Mouse (Mus musculus) megakaryocyte, embryonic 14.5 days (primary cell): ENCODE results near the gene Ccnb1. TPM values are rescaled to one million over a fixed set of nuclear protein-coding genes. Genes with fewer than 3 reads are reported as not detected.

Experiments used
- H3K27me3 ChIP-seq: replicated peaks from 2 replicates; pipeline ENCODE3; 2012; ENCODE audit warnings: inconsistent platforms
- H3K36me3 ChIP-seq: replicated peaks from 2 replicates; pipeline ENCODE3; 2012; ENCODE audit warnings: low read length, inconsistent platforms, mixed read lengths
- H3K4me1 ChIP-seq: 2 replicates; pipeline ENCODE4 v1.6.1; 2012; ENCODE audit warnings: inconsistent platforms
- H3K4me3 ChIP-seq: replicated peaks from 2 replicates; pipeline ENCODE3; 2012; ENCODE audit warnings: moderate library complexity, mild to moderate bottlenecking, inconsistent platforms
- H3K9me3 ChIP-seq: 2 replicates; pipeline ENCODE4 v1.6.1; 2012; ENCODE audit warnings: inconsistent platforms
- FLI1 ChIP-seq: IDR thresholded peaks from 2 replicates; pipeline ENCODE4 v1.6.1; 2012; ENCODE audit warnings: low read length, inconsistent platforms, mixed read lengths
- GATA1 ChIP-seq: IDR thresholded peaks from 3 replicates; pipeline ENCODE4 v1.6.1; 2012; ENCODE audit warnings: mixed read lengths, low read length, inconsistent platforms, borderline replicate concordance
- polyA plus RNA-seq: library from polyadenylated mRNA; stranded (reverse); fragments of >175 nt; gene quantifications from 2 replicates; pipeline ENCODE4 v1.2.3, GENCODE M21; 2012; ENCODE audit warnings: low replicate concordance; ENCODE audit not compliant: insufficient read depth

Gene Ccnb1
- polyA plus RNA-seq, 1 experiment, result 3.9 TPM

GRCm38 (mm10) chr13:100775252-100776055, 10.9 kb downstream of the Ccnb1 start, which contains the start of gene Cenph:
TSS of gene Cenph (minus strand) at chr13:100775899.
- TF ChIP-seq GATA1 (no peak), FLI1 (peak; percentile 99)
- Histone ChIP-seq H3K4me1 (peaks cover 34% of the 10 kb centered on the region), H3K36me3 (peaks cover 42% of the 10 kb centered on the region), H3K9me3 (no peaks in the 10 kb centered on the region), H3K27me3 (no peaks in the 10 kb centered on the region), H3K4me3 (peak within 1 kb of the TSS; percentile 99)

GRCm38 (mm10) chr13:100774704-100775103, 11.7 kb downstream of the Ccnb1 start:
- Histone ChIP-seq H3K9me3 (no peaks in the 10 kb centered on the region), H3K36me3 (peaks cover 43% of the 10 kb centered on the region), H3K27me3 (no peaks in the 10 kb centered on the region), H3K4me3 (peak overlapping the region; percentile 99), H3K4me1 (peaks cover 34% of the 10 kb centered on the region)
- TF ChIP-seq GATA1 (no peak), FLI1 (no peak)

GRCm38 (mm10) chr13:100755329-100755728, 31.0 kb downstream of the Ccnb1 start:
- Histone ChIP-seq H3K27me3 (no peaks in the 10 kb centered on the region), H3K9me3 (peaks cover 6% of the 10 kb centered on the region; the same call in 1 of the 2 replicates), H3K4me1 (peaks cover 42% of the 10 kb centered on the region), H3K4me3 (no peak overlapping the region), H3K36me3 (peaks cover 22% of the 10 kb centered on the region)
- TF ChIP-seq GATA1, result no peak

GRCm38 (mm10) chr13:100754186-100754585, 32.2 kb downstream of the Ccnb1 start:
- H3K4me3 ChIP-seq, result no peak overlapping the region
- H3K36me3 ChIP-seq, result peaks cover 11% of the 10 kb centered on the region
- peaks cover 47% of the 10 kb centered on the region for H3K4me1 ChIP-seq
- peaks cover 6% of the 10 kb centered on the region; the same call in 1 of the 2 replicates for H3K9me3 ChIP-seq
- TF ChIP-seq GATA1 (no peak), FLI1 (no peak)
- H3K27me3 ChIP-seq, result no peaks in the 10 kb centered on the region

- TF ChIP-seq GATA1 (no peak), FLI1 (no peak)
- H3K36me3 ChIP-seq, result peaks cover 4% of the 10 kb centered on the region
- no peaks in the 10 kb centered on the region for H3K27me3 ChIP-seq
- peaks cover 47% of the 10 kb centered on the region for H3K4me1 ChIP-seq
- no peak overlapping the region for H3K4me3 ChIP-seq
- H3K9me3 ChIP-seq, result peaks cover 6% of the 10 kb centered on the region; the same call in 1 of the 2 replicates
Measured at GRCm38 (mm10) chr13:100753011-100753410, 33.4 kb downstream of the Ccnb1 start.

GRCm38 (mm10) chr13:100752529-100752928, 33.8 kb downstream of the Ccnb1 start:
- TF ChIP-seq GATA1 (no peak), FLI1 (no peak)
- Histone ChIP-seq H3K4me1 (peaks cover 47% of the 10 kb centered on the region), H3K27me3 (no peaks in the 10 kb centered on the region), H3K9me3 (peaks cover 6% of the 10 kb centered on the region; the same call in 1 of the 2 replicates), H3K4me3 (no peak overlapping the region), H3K36me3 (peaks cover 4% of the 10 kb centered on the region)

- Histone ChIP-seq H3K9me3 (peaks cover 6% of the 10 kb centered on the region; the same call in 1 of the 2 replicates), H3K4me1 (peaks cover 51% of the 10 kb centered on the region), H3K27me3 (no peaks in the 10 kb centered on the region), H3K36me3 (peaks cover 4% of the 10 kb centered on the region), H3K4me3 (no peak overlapping the region)
- TF ChIP-seq FLI1 (no peak), GATA1 (no peak)
Measured at GRCm38 (mm10) chr13:100751402-100751801, 35.0 kb downstream of the Ccnb1 start.

- peaks cover under 1% of the 10 kb centered on the region; the same call in 1 of the 2 replicates for H3K9me3 ChIP-seq
- TF ChIP-seq GATA1 (no peak), FLI1 (no peak)
- no peaks in the 10 kb centered on the region for H3K27me3 ChIP-seq
- H3K36me3 ChIP-seq, result no peaks in the 10 kb centered on the region
- no peak overlapping the region for H3K4me3 ChIP-seq
- peaks cover 45% of the 10 kb centered on the region for H3K4me1 ChIP-seq
Measured at GRCm38 (mm10) chr13:100750799-100751198, 35.6 kb downstream of the Ccnb1 start.

GRCm38 (mm10) chr13:100748638-100749037, 37.7 kb downstream of the Ccnb1 start:
- H3K4me3 ChIP-seq, result no peak overlapping the region
- no peaks in the 10 kb centered on the region for H3K9me3 ChIP-seq
- H3K27me3 ChIP-seq, result no peaks in the 10 kb centered on the region
- no peaks in the 10 kb centered on the region for H3K36me3 ChIP-seq
- TF ChIP-seq FLI1 (no peak), GATA1 (no peak)
- peaks cover 41% of the 10 kb centered on the region for H3K4me1 ChIP-seq

- Histone ChIP-seq H3K27me3 (no peaks in the 10 kb centered on the region), H3K9me3 (no peaks in the 10 kb centered on the region), H3K4me1 (peaks cover 45% of the 10 kb centered on the region), H3K36me3 (peaks cover 5% of the 10 kb centered on the region), H3K4me3 (no peak overlapping the region)
- TF ChIP-seq GATA1 (no peak), FLI1 (no peak)
Measured at GRCm38 (mm10) chr13:100746090-100746489, 40.3 kb downstream of the Ccnb1 start.
